Mouse (Mus musculus) embryonic stem cell, embryonic (primary cell): Measurements from ENCODE around the gene Gnat2.

Experiments
- CTCF ChIA-PET, 4 experiments: fragments of 300-600 bp in 2 of 4; fragments of 350-600 bp in 2 of 4; sonication (Branson Sonifier 250); formaldehyde crosslinking; loops; one replicate each; lab custom pipeline; 2022; ENCODE audit warnings: inconsistent platforms in 2 of 4; lab: Charles Lee
- POLR2A ChIA-PET, 4 experiments: fragments of 300-600 bp in 2 of 4; fragments of 350-600 bp in 2 of 4; sonication (Branson Sonifier 250); formaldehyde crosslinking; loops; one replicate each; lab custom pipeline; 2022; ENCODE audit warnings: antibody characterized with exemption in 4 of 4, inconsistent platforms in 1 of 4; lab: Charles Lee

The Gnat2 gene

DNA sequence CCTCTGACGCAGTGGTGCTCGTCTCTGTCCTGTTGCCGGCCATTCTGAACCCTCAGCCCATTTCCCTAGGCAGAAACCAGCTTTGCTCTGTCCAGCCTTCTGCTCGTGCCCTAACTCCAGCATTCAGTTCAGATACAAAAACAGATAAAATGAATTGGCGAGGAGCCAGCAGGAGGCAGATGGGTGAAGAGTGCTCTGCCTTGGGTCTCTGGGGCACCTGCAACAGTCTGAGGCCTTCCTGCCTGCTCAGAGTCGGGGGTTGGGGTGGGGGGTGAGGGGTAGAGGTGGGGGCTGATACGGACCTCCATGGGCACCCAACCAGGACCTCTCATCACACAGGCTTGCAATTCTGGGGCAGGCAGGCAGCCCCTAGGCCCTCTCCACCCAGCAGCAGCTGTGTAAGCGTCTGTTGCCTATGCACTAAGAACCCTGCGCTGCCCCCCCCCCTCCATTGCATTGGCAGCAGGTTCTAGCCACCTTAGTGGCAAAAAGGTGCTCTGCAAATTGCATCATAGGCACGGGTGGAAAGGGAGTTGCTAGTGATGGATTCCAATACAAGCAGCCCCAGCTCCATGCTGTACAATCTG is 19.5 kb upstream of the Gnat2 start:
- CTCF ChIA-PET: interaction anchor here in 1 of 4 experiments (0.5 to 0.7 kb wide), 2 partner anchors 139 to 522 kb away, joined by 3 to 4 read pairs; no protein-coding TSS in a partner anchor
- POLR2A ChIA-PET: interaction anchor here in 2 of 4 experiments (0.7 to 1.8 kb wide), 6 partner anchors 11 to 105 kb away, joined by 3 to 9 read pairs (median 4); partner anchors contain the start of genes Gnai3 (in 2 of the 2) and Gstm4 (in 1 of the 2)

DNA sequence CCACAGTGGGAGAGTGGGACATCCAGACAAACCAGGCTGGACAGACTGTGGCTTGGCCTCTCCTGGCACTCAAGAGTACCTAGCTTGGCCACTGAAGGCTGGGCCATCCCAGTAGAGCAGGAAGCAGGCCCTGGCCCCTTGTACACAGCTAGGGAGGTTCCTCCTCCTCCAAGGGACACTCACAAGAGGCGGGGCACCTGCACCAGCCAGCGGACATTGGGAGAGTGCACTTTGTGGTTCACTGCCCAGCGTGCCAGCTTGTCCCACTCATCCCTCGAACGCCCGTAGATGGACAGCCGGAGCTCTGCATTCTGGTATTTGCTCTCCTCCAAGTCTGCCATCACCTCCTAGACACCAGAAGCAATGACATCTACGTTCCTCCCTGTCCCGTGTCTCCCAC is 15.8 kb upstream of the Gnat2 start:
- POLR2A ChIA-PET: interaction anchor here in 3 of 4 experiments (0.9 to 1.7 kb wide), 4 partner anchors 8 to 133 kb away, joined by 3 to 5 read pairs (median 4); partner anchors contain the start of genes Gnai3 (in 2 of the 3) and Gstm6 (in 1 of the 3)
- CTCF ChIA-PET: interaction anchor here in 2 of 4 experiments (0.6 to 2.2 kb wide), 2 partner anchors 8 to 159 kb away, joined by 4 to 11 read pairs; no protein-coding TSS in a partner anchor

DNA sequence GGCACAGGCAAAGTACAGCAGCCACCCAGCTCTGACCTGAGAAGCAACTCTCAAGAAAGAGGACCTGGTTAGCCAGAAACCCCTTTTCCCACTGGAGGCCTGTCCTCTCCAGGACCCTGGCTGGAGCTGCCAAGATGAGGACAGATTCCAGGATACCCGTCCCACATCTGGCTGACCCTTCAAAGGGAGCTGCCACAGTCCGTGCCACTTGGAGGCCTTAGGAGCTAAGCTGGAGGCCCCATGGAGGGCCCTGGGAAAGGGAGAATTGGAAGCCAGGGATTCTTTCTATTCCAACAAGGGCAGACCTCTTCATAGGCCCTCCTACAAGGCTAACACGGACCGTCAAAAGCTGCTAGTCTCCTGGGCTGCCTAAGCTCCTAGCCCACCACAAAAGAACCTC is 10.9 kb upstream of the Gnat2 start:
- ChIA-PET POLR2A (interaction anchor here in 1 of 4 experiments (0.6 to 1.2 kb wide), 2 partner anchors 64 to 741 kb away, joined by 3 to 4 read pairs; partner anchors contain the start of gene Gnai3), CTCF (interaction anchor here in 2 of 4 experiments (1.2 to 2.6 kb wide), 2 partner anchors 12 to 13 kb away, joined by 6 read pairs; no protein-coding TSS in a partner anchor)

DNA sequence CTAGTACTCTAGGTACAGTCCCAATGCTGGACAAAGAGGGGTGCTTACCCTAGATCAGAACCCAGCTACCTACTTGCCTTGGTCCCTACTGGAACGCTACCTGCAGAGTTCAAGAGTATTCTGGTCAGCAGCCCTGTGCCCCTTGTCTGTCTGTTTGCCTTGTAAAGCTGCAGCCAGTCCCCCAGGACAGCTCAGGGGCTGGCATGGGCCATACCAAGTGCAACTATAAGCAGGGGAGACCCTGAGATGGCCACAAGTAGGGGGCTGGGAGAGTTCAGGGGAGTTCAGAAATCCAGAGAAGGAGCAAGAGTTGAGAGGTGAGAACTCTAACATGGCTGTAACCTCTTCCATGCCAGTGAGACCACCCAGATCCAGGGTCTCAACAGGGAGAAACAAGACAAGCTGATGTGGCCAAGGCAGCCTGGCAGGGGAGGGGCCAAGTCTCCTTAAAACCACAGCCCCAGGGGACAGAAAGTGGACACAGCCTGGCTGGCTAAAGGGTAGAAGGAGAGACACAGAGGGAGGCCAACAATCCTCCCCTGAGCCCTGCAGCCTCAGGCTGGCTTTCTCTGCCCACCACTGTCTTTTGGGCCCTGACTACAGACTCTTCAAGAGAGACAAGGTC is 10.2 kb upstream of the Gnat2 start:
- ChIA-PET CTCF (interaction anchor here in 3 of 4 experiments (0.6 to 2.6 kb wide), 4 partner anchors 13 to 73 kb away, joined by 3 to 6 read pairs (median 4); no protein-coding TSS in a partner anchor), POLR2A (interaction anchor here in 1 of 4 experiments (0.6 to 1.2 kb wide), 2 partner anchors 64 to 741 kb away, joined by 3 to 4 read pairs; partner anchors contain the start of gene Gnai3)

DNA sequence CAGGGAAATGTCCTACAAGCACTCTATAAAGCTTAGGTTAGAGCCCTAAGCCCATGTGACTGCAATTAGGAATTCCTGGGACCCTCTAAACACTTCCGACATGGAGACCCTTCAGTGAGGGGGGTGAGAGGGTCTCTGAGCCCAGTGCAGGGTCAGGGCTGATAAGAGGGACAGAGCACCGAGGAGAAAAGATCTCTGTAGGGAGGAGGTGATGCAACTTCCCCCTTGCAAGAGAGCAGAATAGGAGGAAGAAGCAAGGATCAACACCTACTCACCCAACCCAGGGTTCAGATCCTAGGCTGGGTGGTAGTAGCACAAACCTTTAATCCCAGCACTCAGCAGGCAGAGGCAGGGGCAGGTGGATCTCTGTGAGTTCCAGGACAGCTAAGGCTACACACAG is 9.4 kb upstream of the Gnat2 start:
- ChIA-PET POLR2A (interaction anchor here in 2 of 4 experiments (0.6 to 1.2 kb wide), 3 partner anchors 9 to 445 kb away, joined by 3 read pairs; partner anchors contain the start of gene Gnat2 (in 1 of the 2)), CTCF (interaction anchor here in 1 of 4 experiments (1.1 to 2.6 kb wide), 2 partner anchors 14 to 82 kb away, joined by 3 to 6 read pairs; no protein-coding TSS in a partner anchor)

DNA sequence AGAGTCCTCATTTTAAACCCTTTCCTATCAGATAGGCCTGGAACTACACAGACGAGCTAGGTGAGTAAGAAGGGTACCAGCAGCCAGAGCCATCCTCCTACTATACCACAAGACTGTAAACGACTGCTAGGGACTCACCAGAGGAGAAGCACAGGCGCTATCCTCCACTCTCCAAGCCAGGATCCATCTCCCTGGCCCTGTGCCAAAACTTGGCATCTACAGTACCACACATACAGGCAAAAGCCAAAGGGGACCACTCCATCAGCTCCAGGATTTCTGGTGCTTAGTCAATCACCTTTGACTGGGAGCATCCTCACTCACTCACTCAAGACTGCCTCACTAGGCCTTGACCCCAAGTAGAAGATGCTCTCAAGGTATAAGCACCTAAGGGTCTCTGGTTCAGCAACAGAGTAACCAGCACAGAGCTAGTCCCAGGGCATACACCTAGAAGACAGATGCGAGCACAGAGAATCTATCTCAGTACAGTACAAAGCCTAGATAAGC is 8.6 kb upstream of the Gnat2 start:
- CTCF ChIA-PET: interaction anchor here in 1 of 4 experiments (1.1 to 2.6 kb wide), 3 partner anchors 8 to 82 kb away, joined by 3 to 11 read pairs (median 6); no protein-coding TSS in a partner anchor
- POLR2A ChIA-PET: interaction anchor here in 2 of 4 experiments (0.6 to 3.5 kb wide), 9 partner anchors 8 to 642 kb away, joined by 3 to 11 read pairs (median 5); partner anchors contain the start of genes Atxn7l2 (in 1 of the 2), Gnat2 (in 1 of the 2) and Sars (in 1 of the 2)

DNA sequence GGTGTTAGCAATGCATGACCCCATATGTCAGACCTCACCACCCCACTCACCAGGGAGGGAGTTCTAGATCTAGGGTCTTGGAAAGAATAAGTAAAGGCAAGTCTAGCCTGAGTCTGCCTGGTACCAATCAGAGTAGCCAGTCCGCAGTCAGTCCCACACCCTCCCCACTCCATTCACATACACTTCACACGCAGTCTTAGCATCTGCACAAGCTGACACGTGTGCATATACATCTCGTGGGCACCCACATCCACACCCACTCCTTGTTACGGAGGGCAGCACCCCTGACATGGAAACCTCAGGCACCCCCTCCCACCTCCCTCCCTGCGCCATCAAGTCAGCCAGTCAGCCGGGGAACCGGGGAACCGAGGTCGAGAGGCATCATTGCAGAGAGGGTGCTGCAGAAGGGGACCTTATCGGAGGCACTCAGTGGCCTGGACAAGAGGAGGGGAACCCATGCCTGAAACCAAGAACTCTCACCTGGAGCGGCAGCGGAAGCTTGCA is 7.8 kb upstream of the Gnat2 start:
- CTCF ChIA-PET: interaction anchor here in 2 of 4 experiments (0.8 to 2.5 kb wide), 3 partner anchors 9 to 145 kb away, joined by 3 to 11 read pairs (median 3); no protein-coding TSS in a partner anchor
- POLR2A ChIA-PET: interaction anchor here (0.7 to 3.9 kb wide), 30 partner anchors 8 to 360 kb away, joined by 3 to 29 read pairs (median 5); partner anchors contain the start of genes Gnai3 (in 2 of the 4), Gstm2 (in 2 of the 4), Atxn7l2 (in 1 of the 4) and Cyb561d1 (in 1 of the 4)

DNA sequence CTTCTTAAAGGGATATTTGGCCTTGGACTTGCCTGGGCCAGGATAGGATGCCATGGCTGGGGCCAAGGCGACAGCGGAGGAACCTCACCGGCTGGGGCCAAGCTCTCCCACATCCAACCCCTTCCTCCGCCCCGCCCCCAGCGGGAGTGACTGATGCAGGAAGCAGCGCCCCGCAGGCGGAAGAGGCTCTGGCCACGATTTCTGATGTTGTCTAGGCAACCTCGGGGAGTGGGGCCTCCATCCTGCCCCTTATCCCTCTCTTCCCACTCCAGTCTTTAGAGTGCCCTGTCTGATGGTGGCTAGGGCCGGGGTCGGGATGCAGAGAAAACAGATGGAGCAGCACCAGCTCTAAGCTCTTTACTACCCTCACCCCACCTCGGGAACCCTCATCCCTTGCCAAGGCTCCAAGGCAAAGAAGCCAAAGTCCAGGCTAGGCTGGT is 7.3 kb upstream of the Gnat2 start:
- CTCF ChIA-PET: interaction anchor here in 3 of 4 experiments (0.8 to 2.5 kb wide), 4 partner anchors 9 to 145 kb away, joined by 3 to 11 read pairs (median 4); no protein-coding TSS in a partner anchor
- POLR2A ChIA-PET: interaction anchor here (0.6 to 3.9 kb wide), 33 partner anchors 8 to 359 kb away, joined by 3 to 29 read pairs (median 5); partner anchors contain the start of genes Gnai3 (in 2 of the 4), Gstm2 (in 2 of the 4), Gstm4 (in 2 of the 4) and Atxn7l2 (in 1 of the 4)

DNA sequence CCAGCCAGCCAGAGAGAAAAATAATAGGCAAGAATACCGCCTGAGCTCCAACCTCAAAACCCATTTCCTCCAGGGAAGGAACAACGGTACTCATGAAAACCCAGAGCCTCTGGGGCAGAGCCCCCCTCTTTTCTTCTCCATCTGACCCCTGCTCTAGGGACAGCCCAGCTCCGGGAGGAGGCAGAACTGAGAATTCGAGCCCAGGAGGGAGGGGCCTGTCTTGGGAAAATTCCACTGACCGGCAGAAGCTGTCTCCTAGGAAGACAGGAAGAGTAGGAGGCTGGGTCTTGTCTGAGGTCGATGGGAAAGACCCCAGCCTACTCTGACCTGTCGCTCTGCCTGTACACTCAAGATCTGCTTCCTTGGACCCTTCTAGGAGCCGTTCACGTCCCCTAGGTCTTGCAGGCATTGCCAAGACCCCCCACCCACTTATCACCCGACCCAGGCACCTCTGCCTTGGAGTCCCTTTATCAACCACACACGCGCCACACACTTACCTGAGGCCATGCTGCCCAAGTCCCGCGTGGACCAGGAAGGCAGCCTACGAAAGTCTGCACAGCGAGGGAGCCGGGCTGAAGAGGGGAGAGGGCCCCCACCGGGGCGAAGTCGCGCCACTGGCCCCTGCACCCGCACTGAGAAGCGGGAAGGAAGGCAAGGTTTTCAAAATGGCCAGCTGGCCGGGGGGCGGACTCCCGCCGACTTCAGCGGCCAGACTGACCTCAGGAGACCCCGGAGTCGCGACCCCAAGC is 6.7 kb upstream of the Gnat2 start:
- POLR2A ChIA-PET: interaction anchor here (0.6 to 3.9 kb wide), 42 partner anchors 9 to 729 kb away, joined by 3 to 29 read pairs (median 4); partner anchors contain the start of genes Gnai3 (in 2 of the 4), Gstm2 (in 2 of the 4), Gstm4 (in 2 of the 4) and Sars (in 2 of the 4)
- CTCF ChIA-PET: interaction anchor here in 3 of 4 experiments (0.6 to 2.5 kb wide), 7 partner anchors 10 to 146 kb away, joined by 3 to 11 read pairs (median 4); partner anchors contain the start of gene Gstm6 (in 1 of the 3)

DNA sequence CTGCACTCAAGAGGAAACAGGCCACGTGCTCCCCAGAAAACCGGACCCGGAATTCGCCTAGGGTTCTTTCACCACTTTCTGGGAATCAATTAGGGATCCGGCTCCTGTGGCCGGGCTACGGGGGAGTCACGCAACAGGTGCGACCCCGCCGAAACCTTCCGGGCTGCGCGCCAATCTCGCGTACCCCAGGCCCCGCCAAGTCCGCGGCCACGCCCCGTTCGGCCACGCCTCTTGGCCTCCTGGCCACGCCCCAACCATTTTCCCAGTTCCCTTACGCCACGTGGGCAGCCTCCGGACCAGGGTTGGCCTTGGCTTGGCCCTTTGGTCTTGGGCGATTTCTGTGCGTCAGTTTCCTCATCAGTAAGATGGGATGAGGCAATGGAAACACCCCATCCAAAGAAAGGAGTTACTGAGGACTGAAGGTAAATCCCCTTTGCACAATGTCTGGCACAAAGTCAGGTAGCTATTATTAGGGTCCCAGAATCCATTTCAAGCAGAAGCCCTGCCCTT is 6.1 kb upstream of the Gnat2 start, which contains the start of gene Ampd2:
Gene Ampd2, minus strand, starts transcription at position 182 of the 510 bp plus-strand sequence.
- CTCF ChIA-PET: interaction anchor here in 2 of 4 experiments (0.6 to 1.6 kb wide), 3 partner anchors 10 to 143 kb away, joined by 3 to 5 read pairs (median 4); partner anchors contain the start of gene Gstm6 (in 1 of the 2)

DNA sequence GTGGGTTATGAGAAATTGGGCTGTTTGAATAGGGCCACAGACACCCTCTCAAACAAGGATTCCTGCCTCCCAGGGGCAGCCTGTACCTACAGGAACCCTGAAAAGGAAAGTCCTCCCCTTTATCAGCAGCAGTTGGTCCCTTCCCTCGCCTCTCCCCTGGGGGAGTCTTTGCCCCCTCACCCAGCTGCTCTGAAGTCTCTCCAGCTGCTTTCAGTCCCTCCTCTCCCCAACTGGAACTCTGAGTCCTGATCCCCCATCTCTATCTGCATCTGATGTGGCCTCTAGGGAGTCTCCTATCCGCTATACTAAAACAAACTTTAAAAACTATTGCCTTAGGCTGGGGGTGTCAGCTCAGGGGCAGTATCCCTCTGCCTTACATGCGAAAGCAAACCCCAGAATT is 5.3 kb upstream of the Gnat2 start:
- CTCF ChIA-PET: interaction anchor here in 1 of 4 experiments (1.6 kb wide), 1 partner anchor 144 kb away, joined by 4 read pairs; the partner anchor contains the start of gene Gstm6
- POLR2A ChIA-PET: interaction anchor here in 3 of 4 experiments (0.6 to 3.9 kb wide), 23 partner anchors 8 to 1194 kb away, joined by 3 to 29 read pairs (median 4); partner anchors contain the start of genes Gnai3 (in 2 of the 3), Gstm7 (in 2 of the 3), Cyb561d1 (in 1 of the 3) and Gstm3 (in 1 of the 3)

More for the DNA sequence above, 6.1 kb upstream of the Gnat2 start, which contains the start of gene Ampd2:
- POLR2A ChIA-PET: interaction anchor here in 2 of 4 experiments (0.7 to 3.9 kb wide), 21 partner anchors 9 to 358 kb away, joined by 3 to 29 read pairs (median 4); partner anchors contain the start of genes Gnai3 (in 2 of the 2), Gstm7 (in 2 of the 2), Cyb561d1 (in 1 of the 2) and Gstm3 (in 1 of the 2)

DNA sequence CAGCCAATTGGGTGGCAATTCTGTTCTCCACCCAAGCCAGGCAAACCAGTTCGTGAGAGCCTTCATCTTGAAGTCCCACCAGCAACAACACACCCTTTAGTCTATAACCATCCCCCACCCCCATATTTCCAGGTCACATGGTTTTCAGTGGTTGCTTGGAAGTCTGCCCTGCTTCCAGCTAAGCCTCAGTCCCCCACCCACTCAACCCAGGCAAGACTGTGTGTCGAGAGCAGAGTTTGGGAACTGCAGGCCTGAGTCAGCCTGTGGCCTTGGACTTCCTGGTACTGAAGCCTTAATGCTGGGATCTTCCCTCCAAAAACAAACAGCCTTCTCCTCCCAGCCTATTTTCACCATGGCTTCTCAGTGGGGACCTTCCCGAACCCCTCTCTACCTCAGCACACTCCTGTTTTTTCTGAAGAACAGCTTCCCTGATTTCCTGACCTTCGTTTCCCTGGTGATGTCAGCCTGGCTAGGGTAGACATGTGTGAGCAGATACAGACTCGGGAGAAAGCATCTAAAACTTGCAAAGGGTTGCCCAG is 3.7 kb upstream of the Gnat2 start:
- CTCF ChIA-PET: no interaction called here
- POLR2A ChIA-PET: interaction anchor here in 2 of 4 experiments (0.7 to 2.0 kb wide), 4 partner anchors 21 to 157 kb away, joined by 3 to 5 read pairs (median 4); partner anchors contain the start of gene Gstm7 (in 2 of the 2)

DNA sequence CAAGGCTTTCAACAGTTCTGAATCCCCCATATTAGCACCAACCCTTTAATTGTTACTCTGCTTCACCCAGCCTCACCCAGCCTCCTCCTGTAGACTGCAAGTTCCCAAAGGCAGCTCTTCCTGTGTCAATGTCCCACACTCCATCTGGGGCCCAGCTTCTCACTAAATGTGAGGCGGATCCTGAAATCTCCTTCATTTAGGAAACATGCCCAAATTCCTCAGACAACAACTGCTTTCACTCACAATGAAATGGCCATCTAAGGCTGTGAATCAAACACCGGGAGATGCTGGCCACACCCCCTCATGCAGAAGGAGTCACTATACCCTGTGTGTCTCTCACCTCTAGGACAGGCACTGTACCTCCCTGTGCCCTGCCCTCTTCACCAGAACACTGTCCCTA is 2.7 kb upstream of the Gnat2 start:
- CTCF ChIA-PET: interaction anchor here in 2 of 4 experiments (0.5 to 1.5 kb wide), 3 partner anchors 9 to 111 kb away, joined by 3 to 4 read pairs (median 3); partner anchors contain the start of gene Cyb561d1 (in 1 of the 2)
- POLR2A ChIA-PET: interaction anchor here in 2 of 4 experiments (0.6 to 2.0 kb wide), 5 partner anchors 13 to 459 kb away, joined by 3 to 5 read pairs (median 3); partner anchors contain the start of gene Gm10961 (in 1 of the 2)

DNA sequence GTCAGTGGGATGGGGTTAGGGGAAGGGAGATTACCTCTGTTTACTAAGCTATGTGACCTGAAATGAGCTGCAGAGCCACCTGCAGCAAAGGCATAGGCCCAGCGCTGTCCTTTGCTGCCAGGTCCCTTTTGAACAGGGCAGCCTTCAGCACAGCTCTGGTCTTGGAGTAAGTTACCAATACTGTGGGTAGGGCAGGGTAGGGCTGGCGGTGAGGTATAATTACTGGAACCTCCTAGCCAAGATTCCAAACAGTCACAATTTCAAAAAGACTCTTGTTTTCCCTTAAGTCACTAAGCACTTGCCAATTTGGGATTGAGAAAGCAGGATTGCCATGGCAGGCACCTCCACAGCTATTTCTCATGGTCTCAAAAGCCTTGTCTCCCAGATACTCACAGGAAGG is 2.0 kb upstream of the Gnat2 start:
- ChIA-PET CTCF (interaction anchor here in 1 of 4 experiments (0.7 to 1.5 kb wide), 2 partner anchors 9 to 110 kb away, joined by 3 read pairs; partner anchors contain the start of gene Cyb561d1), POLR2A (interaction anchor here in 2 of 4 experiments (0.7 to 2.0 kb wide), 3 partner anchors 12 to 55 kb away, joined by 3 to 5 read pairs (median 3); partner anchors contain the start of gene Gnai3 (in 1 of the 2))

DNA sequence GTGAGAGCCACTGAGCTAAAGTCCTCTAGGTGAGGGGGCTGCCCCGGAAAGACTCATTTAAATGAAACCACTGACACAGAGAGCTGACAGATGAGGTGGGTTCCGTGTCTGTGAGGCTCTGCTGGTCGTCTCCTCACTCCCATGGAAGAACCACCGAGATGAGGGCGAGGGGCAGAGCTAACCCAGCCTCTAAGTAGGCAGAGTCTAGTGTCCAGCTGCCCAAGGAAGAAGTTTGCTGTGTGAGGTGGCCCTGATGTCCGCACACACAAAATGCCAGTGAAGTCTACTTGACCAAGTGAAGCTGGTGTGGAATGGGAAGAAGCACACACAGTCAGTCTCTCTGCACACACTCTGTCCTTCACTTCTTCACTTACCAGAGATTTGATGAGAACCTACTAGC is 559 bp upstream of the Gnat2 start:
- ChIA-PET CTCF (interaction anchor here in 1 of 4 experiments (1.1 kb wide), 1 partner anchor 17 kb away, joined by 6 read pairs; no protein-coding TSS in a partner anchor), POLR2A (interaction anchor here in 2 of 4 experiments (0.9 to 1.5 kb wide), 3 partner anchors 8 to 74 kb away, joined by 3 to 4 read pairs (median 3); partner anchors contain the start of genes Gnai3 (in 1 of the 2) and Gstm1 (in 1 of the 2))
